Mouse (Mus musculus): Measurements from ENCODE around the gene Rgs1. TPM values are rescaled to one million over a fixed set of nuclear protein-coding genes. Genes with fewer than 3 reads are reported as not detected.

The Rgs1 gene
- 1.4 TPM for polyA plus RNA-seq (2015; fragmentation: Illumina TruSeq; extraction: RNeasy Lipid Tissue Mini Kit (QIAGEN cat#74804); ENCODE audit: insufficient read depth, low read depth, low replicate concordance)

DNA sequence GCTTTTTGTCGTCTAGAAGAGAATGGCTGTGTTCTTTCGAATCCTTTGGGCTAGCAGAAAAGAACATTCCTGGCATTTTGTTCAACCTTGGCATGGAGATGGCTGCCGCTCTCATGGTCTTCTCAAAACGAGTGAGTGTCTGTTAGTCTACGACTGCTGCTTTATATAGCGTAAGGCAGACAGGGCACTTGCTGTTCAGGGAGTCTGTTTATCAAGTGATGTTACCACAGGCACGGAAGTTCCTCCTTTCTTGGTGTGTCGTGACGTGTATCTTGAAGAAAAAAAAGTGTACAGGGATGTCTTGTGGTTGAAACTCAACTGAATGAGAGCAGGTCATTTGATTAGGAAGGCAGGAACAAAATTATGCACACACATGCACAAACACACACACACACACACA, at the start of gene Rgs1:
TSS of gene Rgs1 (minus strand) at position 320 of the 400 bp plus-strand sequence.

Other genes with a start within 250 kb of the Rgs1 start
- 10.4 TPM for gene Rgs2, start 245.1 kb downstream of the Rgs1 start, polyA plus RNA-seq (2015; fragmentation: Illumina TruSeq; extraction: RNeasy Lipid Tissue Mini Kit (QIAGEN cat#74804); ENCODE audit: insufficient read depth, low read depth, low replicate concordance)
- not detected for gene Rgs13, start 71.9 kb downstream of the Rgs1 start, polyA plus RNA-seq (2015; fragmentation: Illumina TruSeq; extraction: RNeasy Lipid Tissue Mini Kit (QIAGEN cat#74804); ENCODE audit: insufficient read depth, low read depth, low replicate concordance)